ENCODE assay signal across 10 mouse cellular contexts in the genomic region with DNA sequence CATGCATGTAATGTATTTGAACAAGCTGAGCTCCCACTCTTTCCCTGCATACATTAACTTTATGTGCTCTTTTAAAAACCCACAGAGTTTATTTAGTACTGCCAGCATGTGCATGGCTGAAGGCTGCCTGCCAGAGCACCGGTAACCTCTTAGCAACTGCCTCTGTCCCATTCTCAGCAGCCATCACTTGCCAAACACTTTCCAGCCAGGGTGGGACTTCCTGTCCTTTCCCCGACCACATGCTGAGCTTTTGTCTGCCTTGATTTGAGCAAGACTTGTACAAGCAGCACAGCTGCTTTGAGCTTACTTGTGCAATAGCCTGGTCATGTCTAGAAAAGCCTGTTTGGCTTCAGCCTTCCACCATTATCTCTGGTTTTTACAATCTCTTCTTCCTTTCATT.
A peak's percentile ranks its signal among the peaks of the same experiment; 100 is the strongest.
DNase-seq lines count a peak whose midpoint lies in the region; ATAC-seq lines count a peak whose summit lies in the region.
"Had no signal": no experiment of that assay in that cellular context is flagged by ENCODE, and none has a peak within 500 bp of the region (broad histone marks: within the 10 kb centered on the region; RNA-seq: fewer than 3 reads in every experiment).

No protein-coding gene starts in this region.

- H3K4me2 ChIP-seq in midbrain, embryonic 14.5 days (ENCODE audit: low read length), result no peak overlapping the region
- H3K4me2 ChIP-seq in midbrain, embryonic 13.5 days (replicated peaks), result no peak overlapping the region
- H3K4me2 ChIP-seq in hindbrain, embryonic 14.5 days (replicated peaks), result no peak overlapping the region
- H3K4me2 ChIP-seq: heart, embryonic 15.5 days had no signal

- H3K9ac ChIP-seq in midbrain, embryonic 14.5 days (replicated peaks; ENCODE audit: low read length), result no peak overlapping the region
- H3K9ac ChIP-seq in midbrain, embryonic 13.5 days (replicated peaks), result no peak overlapping the region
- H3K9ac ChIP-seq in hindbrain, embryonic 14.5 days, result no peak overlapping the region
- H3K9ac ChIP-seq: heart, embryonic 15.5 days had no signal

- H3K27me3 ChIP-seq in midbrain, embryonic 14.5 days (ENCODE audit: control insufficient read depth, insufficient read depth, low read length), result no peaks in the 10 kb centered on the region
- H3K27me3 ChIP-seq in midbrain, embryonic 13.5 days, result no peaks in the 10 kb centered on the region
- no peaks in the 10 kb centered on the region for H3K27me3 ChIP-seq in hindbrain, embryonic 14.5 days (ENCODE audit: control insufficient read depth, insufficient read depth, low read length)
- H3K27me3 ChIP-seq: heart, embryonic 15.5 days had no signal

- 40% methylated on average over 2 of the region's 2 CpGs for WGBS in midbrain, embryonic 14.5 days
- WGBS in midbrain, embryonic 13.5 days, result 53% methylated on average over 2 of the region's 2 CpGs
- 43% methylated on average over 2 of the region's 2 CpGs for WGBS in hindbrain, embryonic 14.5 days

- 0 out of 2 replicates have a peak, but pooled peaks have one; percentile 31 for ATAC-seq in midbrain, embryonic 14.5 days (ENCODE audit: low FRiP score, low TSS enrichment)
- ATAC-seq in midbrain, embryonic 13.5 days, result no peak
- peak; percentile 71; the same call in 1 of the 2 replicates for ATAC-seq in hindbrain, embryonic 14.5 days (ENCODE audit: low FRiP score)

- H3K9me3 ChIP-seq in midbrain, embryonic 14.5 days (ENCODE audit: control insufficient read depth, low read length), result no peaks in the 10 kb centered on the region
- H3K9me3 ChIP-seq in midbrain, embryonic 13.5 days, result no peaks in the 10 kb centered on the region
- H3K9me3 ChIP-seq in hindbrain, embryonic 14.5 days (ENCODE audit: control insufficient read depth, low read length), result no peaks in the 10 kb centered on the region
- H3K9me3 ChIP-seq: heart, embryonic 15.5 days had no signal

- H3K4me1 ChIP-seq in midbrain, embryonic 14.5 days (ENCODE audit: control insufficient read depth, insufficient read depth, low read length), result no peaks in the 10 kb centered on the region
- H3K4me1 ChIP-seq in midbrain, embryonic 13.5 days (replicated peaks), result 0 out of 2 replicates have a peak, but pooled peaks cover 4% of the 10 kb centered on the region
- H3K4me1 ChIP-seq in hindbrain, embryonic 14.5 days (replicated peaks; ENCODE audit: control insufficient read depth, insufficient read depth, low read length), result no peaks in the 10 kb centered on the region
- H3K4me1 ChIP-seq: heart, embryonic 15.5 days had no signal

- no peaks in the 10 kb centered on the region for H3K36me3 ChIP-seq in midbrain, embryonic 14.5 days (ENCODE audit: control insufficient read depth, insufficient read depth, low read length)
- no peaks in the 10 kb centered on the region for H3K36me3 ChIP-seq in midbrain, embryonic 13.5 days
- no peaks in the 10 kb centered on the region for H3K36me3 ChIP-seq in hindbrain, embryonic 14.5 days (replicated peaks; ENCODE audit: control insufficient read depth, insufficient read depth)
- H3K36me3 ChIP-seq: heart, embryonic 15.5 days had no signal

- DNase-seq in embryo, embryonic 10 days (ENCODE audit: low spot score), result peak; percentile 32
- DNase-seq in embryo, embryonic 9.5 days (ENCODE audit: extremely low spot score), result no peak
- DNase-seq in midbrain, embryonic 14.5 days, result peak; percentile 31
- DNase-seq in hindbrain, embryonic 14.5 days (ENCODE audit: low spot score), result peak; percentile 45
- DNase-seq in retina, embryonic 14.5 days (ENCODE audit: low spot score), result peak; percentile 37
- no peak for DNase-seq in frontal cortex, adult 2 months (ENCODE audit: extremely low spot score in 1 of 2, low spot score in 1 of 2)
- DNase-seq in urinary bladder, postnatal 25 days (ENCODE audit: low spot score), result no peak

- no peak overlapping the region for H3K27ac ChIP-seq in midbrain, embryonic 14.5 days (replicated peaks; ENCODE audit: low read depth, low read length)
- H3K27ac ChIP-seq in midbrain, embryonic 13.5 days, result no peak overlapping the region
- no peak overlapping the region for H3K27ac ChIP-seq in hindbrain, embryonic 14.5 days
- H3K27ac ChIP-seq: heart, embryonic 15.5 days; macrophage had no signal

- no peak overlapping the region for H3K4me3 ChIP-seq in midbrain, embryonic 14.5 days (replicated peaks; ENCODE audit: low read depth, low read length)
- no peak overlapping the region for H3K4me3 ChIP-seq in midbrain, embryonic 13.5 days (replicated peaks)
- H3K4me3 ChIP-seq in hindbrain, embryonic 14.5 days (replicated peaks; ENCODE audit: low read length), result no peak overlapping the region
- H3K4me3 ChIP-seq: heart, embryonic 15.5 days had no signal

Comparison
In these comparisons a context has a peak if more than half of its experiments do, and no peak if none do; other contexts are left out.
1. DNase-seq: peak in embryo, embryonic 10 days (single experiment), midbrain, embryonic 14.5 days (single experiment), hindbrain, embryonic 14.5 days (single experiment) and retina, embryonic 14.5 days (single experiment); none in embryo, embryonic 9.5 days (single experiment), frontal cortex, adult 2 months (0 of 2) and urinary bladder, postnatal 25 days (single experiment).